Mouse (Mus musculus) limb, embryonic 10.5 days (tissue): ENCODE measurements around the gene Gnptab. TPM values are rescaled to one million over a fixed set of nuclear protein-coding genes. Genes with fewer than 3 reads are reported as not detected.
"Not testable (repeated sequence)": the region's sequence is repeated elsewhere in the genome, so short reads cannot be mapped to it uniquely, and the experiment has no call there.

Source experiments
- DNase-seq: peaks from one replicate; pipeline ENCODE4 v3.0.0-alpha.2; 2017; ENCODE audit warnings: low spot score
- H3K27ac ChIP-seq: fragments of 300-500 bp; sonication (generic); 2 replicates; pipeline ENCODE4 v1.5.1; 2016; ENCODE audit warnings: mild to moderate bottlenecking
- H3K27me3 ChIP-seq: fragments of 300-500 bp; sonication (generic); 2 replicates; pipeline ENCODE4 v1.6.1; 2016; ENCODE audit warnings: low read depth, mild to moderate bottlenecking; ENCODE audit not compliant: poor library complexity, severe bottlenecking
- H3K36me3 ChIP-seq: fragments of 300-500 bp; sonication (generic); 2 replicates; pipeline ENCODE4 v1.6.1; 2016; ENCODE audit warnings: mild to moderate bottlenecking, moderate library complexity
- H3K4me1 ChIP-seq: fragments of 300-500 bp; sonication (generic); 2 replicates; pipeline ENCODE4 v1.6.1; 2016
- H3K4me3 ChIP-seq: fragments of 300-500 bp; sonication (generic); 2 replicates; pipeline ENCODE4 v1.5.1; 2016; ENCODE audit warnings: mild to moderate bottlenecking, moderate library complexity
- H3K9me3 ChIP-seq: fragments of 300-500 bp; sonication (generic); replicated peaks from 2 replicates; pipeline ENCODE4 v1.6.1; 2016; ENCODE audit warnings: mild to moderate bottlenecking
- WGBS: fragments of 180-500 bp; shearing (Covaris S2); methylation state at CpG from one replicate; pipeline ENCODE4 v1.1.7; 2016; 5-methylcytosine and 5-hydroxymethylcytosine counted together
- polyA plus RNA-seq: library from polyadenylated mRNA; unstranded; fragments of >200 nt; fragmentation: Nextera tagmentation; extraction: Ambion mirVana; gene quantifications from 2 replicates; pipeline ENCODE4 v1.2.1, GENCODE M21; 2016

The Gnptab gene
- polyA plus RNA-seq, 1 experiment from 2014 or later: 8.6 TPM

DNA sequence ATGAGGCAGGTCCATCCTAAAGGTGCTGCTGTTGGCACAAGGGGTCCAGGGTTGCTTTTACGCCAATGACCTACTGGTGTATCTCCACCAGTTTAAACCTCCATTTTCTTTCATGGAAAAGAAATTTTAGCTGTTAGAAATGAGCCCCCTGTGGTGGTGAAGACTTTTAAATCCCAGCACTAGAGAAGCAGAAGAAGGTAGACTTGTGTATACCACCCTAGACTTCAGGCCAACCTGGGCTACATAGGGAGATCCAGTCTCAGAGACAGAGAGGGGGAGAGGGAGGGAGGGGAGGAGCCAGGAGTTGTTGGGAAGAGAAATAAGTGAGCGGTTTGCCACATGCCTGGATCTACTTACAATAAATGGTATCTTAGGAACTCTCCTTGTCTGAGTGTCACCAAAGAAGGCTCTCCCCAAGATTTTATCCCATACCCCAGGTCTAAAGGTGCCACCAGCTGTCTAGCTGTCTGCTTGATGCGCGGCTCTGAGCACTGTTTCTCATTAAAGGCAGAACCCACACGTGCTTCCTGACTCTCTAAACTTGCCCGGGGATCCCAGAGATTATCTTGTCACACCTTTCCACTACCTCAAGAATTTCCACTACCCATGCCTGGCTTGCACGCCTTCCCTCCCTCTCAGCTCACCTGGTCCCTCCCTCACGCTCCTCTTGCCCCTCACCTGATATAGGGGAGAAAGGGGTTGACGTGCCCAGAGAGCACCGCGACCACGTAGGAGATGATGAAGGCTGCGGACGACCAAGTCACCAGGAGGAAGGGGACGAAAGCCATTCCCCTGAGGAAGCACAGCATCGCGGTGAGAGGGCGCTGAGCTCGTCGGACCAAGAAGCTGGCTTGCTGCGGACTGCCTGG lies 22.6 kb upstream of the Gnptab start:
- H3K4me3 ChIP-seq: peak overlapping the region; percentile 65
- peaks cover 39% of the 10 kb centered on the region for H3K27me3 ChIP-seq
- H3K4me1 ChIP-seq: peaks cover 10% of the 10 kb centered on the region
- H3K27ac ChIP-seq: peak overlapping the region; percentile 79
- H3K36me3 ChIP-seq: no peaks in the 10 kb centered on the region
- DNase-seq: peak; percentile 36
- WGBS: 8% methylated on average over 21 of the region's 21 CpGs
- no peaks in the 10 kb centered on the region for H3K9me3 ChIP-seq

- H3K36me3 ChIP-seq: no peaks in the 10 kb centered on the region
- H3K27me3 ChIP-seq: peaks cover 39% of the 10 kb centered on the region
- H3K4me1 ChIP-seq: peaks cover 10% of the 10 kb centered on the region
- DNase-seq: peak; percentile 71
- H3K27ac ChIP-seq: peak overlapping the region; percentile 79
- H3K9me3 ChIP-seq: no peaks in the 10 kb centered on the region
- 3% methylated on average over 47 of the region's 47 CpGs for whole genome bisulfite sequencing
- H3K4me3 ChIP-seq: peak overlapping the region; percentile 65
Observed at GRCm38 (mm10) chr10:88356983-88357559, 21.9 kb upstream of the Gnptab start.

DNA sequence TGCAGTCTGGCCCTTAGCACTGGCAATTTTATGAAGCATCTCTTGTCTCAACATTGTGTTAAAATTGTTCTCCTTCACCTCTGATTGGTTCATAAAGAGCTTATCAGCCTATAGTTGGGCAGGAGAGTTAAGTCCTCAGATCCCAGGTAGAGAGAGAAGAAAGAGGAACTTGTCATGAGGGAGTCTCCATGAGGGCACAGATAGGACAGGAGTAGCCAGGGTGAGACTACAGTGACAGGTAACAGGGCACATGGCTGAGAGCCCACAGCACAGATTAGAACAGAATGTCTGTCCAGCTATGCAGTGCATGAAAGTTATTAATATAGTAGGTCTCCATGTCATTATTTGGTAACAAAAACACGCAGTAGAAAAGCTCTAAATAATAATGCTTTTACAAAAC lies 16.7 kb upstream of the Gnptab start:
- peaks cover 16% of the 10 kb centered on the region for H3K27me3 ChIP-seq
- no peak overlapping the region for H3K27ac ChIP-seq
- no peak for DNase-seq
- H3K36me3 ChIP-seq: no peaks in the 10 kb centered on the region
- H3K4me3 ChIP-seq: no peak overlapping the region
- no peaks in the 10 kb centered on the region for H3K9me3 ChIP-seq
- 81% methylated on average over 1 of the region's 1 CpGs for WGBS
- H3K4me1 ChIP-seq: peaks cover 1% of the 10 kb centered on the region

- Histone ChIP-seq H3K9me3 (no peaks in the 10 kb centered on the region), H3K27ac (no peak overlapping the region), H3K4me1 (no peaks in the 10 kb centered on the region), H3K27me3 (no peaks in the 10 kb centered on the region), H3K36me3 (no peaks in the 10 kb centered on the region), H3K4me3 (no peak overlapping the region)
- WGBS: 79% methylated on average over 3 of the region's 3 CpGs
- no peak for DNase-seq
Observed at GRCm38 (mm10) chr10:88364221-88364620, 14.7 kb upstream of the Gnptab start.

GRCm38 (mm10) chr10:88369233-88369632 lies 9.7 kb upstream of the Gnptab start:
- Histone ChIP-seq H3K27me3 (no peaks in the 10 kb centered on the region), H3K9me3 (no peaks in the 10 kb centered on the region), H3K36me3 (no peaks in the 10 kb centered on the region), H3K4me3 (no peak overlapping the region), H3K27ac (no peak overlapping the region), H3K4me1 (no peaks in the 10 kb centered on the region)
- no peak for DNase-seq
- WGBS: 58% methylated on average over 4 of the region's 4 CpGs

DNA sequence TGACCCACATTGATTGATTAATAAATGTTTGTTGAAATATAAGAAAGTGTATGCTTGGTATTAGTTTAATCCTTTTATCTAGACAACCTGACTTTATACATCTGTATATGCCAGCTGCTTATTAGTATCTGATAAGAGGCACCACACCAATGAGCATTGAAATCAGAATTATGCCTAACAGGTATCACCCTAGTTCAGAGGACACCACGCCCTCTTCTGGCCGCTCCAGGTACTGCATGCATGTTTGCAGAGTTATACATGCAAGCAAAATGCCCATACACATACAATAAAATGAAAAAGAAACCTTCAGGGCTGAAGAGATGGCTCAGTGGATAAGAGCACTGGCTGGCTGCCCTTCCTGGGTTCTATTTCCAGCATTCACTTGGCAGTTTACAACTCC lies 7.1 kb upstream of the Gnptab start:
- no peaks in the 10 kb centered on the region for H3K9me3 ChIP-seq
- no peaks in the 10 kb centered on the region for H3K27me3 ChIP-seq
- H3K4me1 ChIP-seq: no peaks in the 10 kb centered on the region
- 14% methylated on average over 2 of the region's 2 CpGs for WGBS
- H3K4me3 ChIP-seq: no peak overlapping the region
- H3K27ac ChIP-seq: no peak overlapping the region
- no peaks in the 10 kb centered on the region for H3K36me3 ChIP-seq
- no peak for DNase-seq

GRCm38 (mm10) chr10:88372436-88372835 lies 6.5 kb upstream of the Gnptab start:
- no peak overlapping the region for H3K27ac ChIP-seq
- no peaks in the 10 kb centered on the region for H3K27me3 ChIP-seq
- no peaks in the 10 kb centered on the region for H3K4me1 ChIP-seq
- H3K9me3 ChIP-seq: no peaks in the 10 kb centered on the region
- no peak for DNase-seq
- H3K36me3 ChIP-seq: no peaks in the 10 kb centered on the region
- WGBS: 93% methylated on average over 4 of the region's 4 CpGs
- no peak overlapping the region for H3K4me3 ChIP-seq

- not testable (repeated sequence) for DNase-seq
- WGBS: 92% methylated on average over 2 of the region's 2 CpGs
Observed at GRCm38 (mm10) chr10:88372945-88373344, 6.0 kb upstream of the Gnptab start.

GRCm38 (mm10) chr10:88374984-88375383 lies 3.9 kb upstream of the Gnptab start:
- H3K4me1 ChIP-seq: peaks cover 6% of the 10 kb centered on the region
- no peak overlapping the region for H3K4me3 ChIP-seq
- no peaks in the 10 kb centered on the region for H3K27me3 ChIP-seq
- 31% methylated on average over 10 of the region's 10 CpGs for WGBS
- DNase-seq: no peak
- H3K27ac ChIP-seq: no peak overlapping the region
- H3K36me3 ChIP-seq: no peaks in the 10 kb centered on the region
- H3K9me3 ChIP-seq: no peaks in the 10 kb centered on the region

More at GRCm38 (mm10) chr10:88372945-88373344, 6.0 kb upstream of the Gnptab start:
- H3K27me3 ChIP-seq, H3K27ac ChIP-seq, H3K9me3 ChIP-seq, H3K4me1 ChIP-seq, H3K36me3 ChIP-seq, H3K4me3 ChIP-seq: not testable (repeated sequence)

GRCm38 (mm10) chr10:88376770-88377169 lies 2.2 kb upstream of the Gnptab start:
- H3K27ac ChIP-seq: no peak overlapping the region
- DNase-seq: peak; percentile 90
- H3K4me3 ChIP-seq: no peak overlapping the region
- H3K9me3 ChIP-seq: no peaks in the 10 kb centered on the region
- peaks cover 23% of the 10 kb centered on the region for H3K4me1 ChIP-seq
- WGBS: 11% methylated on average over 11 of the region's 11 CpGs
- H3K36me3 ChIP-seq: no peaks in the 10 kb centered on the region
- no peaks in the 10 kb centered on the region for H3K27me3 ChIP-seq

DNA sequence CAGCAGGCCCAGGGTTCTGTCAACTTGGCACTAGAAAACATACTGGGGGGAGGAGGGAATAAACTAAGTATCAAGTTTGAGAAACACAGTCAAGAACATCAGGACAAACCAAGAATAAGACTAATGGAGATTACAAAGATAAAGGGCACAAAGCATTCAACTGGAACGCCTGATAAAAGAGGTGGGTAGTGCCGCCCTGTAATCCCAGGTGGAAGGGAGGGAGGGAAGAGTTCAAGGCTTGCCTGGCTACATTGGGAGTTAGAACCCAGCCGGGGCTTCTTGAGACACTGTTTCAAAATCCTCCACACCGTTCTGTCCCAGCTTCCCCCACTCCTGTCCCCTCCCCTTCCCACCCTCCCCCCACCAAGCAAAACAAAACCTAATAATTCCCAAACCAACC lies 1.3 kb upstream of the Gnptab start:
- DNase-seq: no peak
- no peak overlapping the region for H3K4me3 ChIP-seq
- no peaks in the 10 kb centered on the region for H3K36me3 ChIP-seq
- H3K27ac ChIP-seq: no peak overlapping the region
- peaks cover 24% of the 10 kb centered on the region for H3K4me1 ChIP-seq
- no peaks in the 10 kb centered on the region for H3K9me3 ChIP-seq
- 85% methylated on average over 4 of the region's 4 CpGs for WGBS
- no peaks in the 10 kb centered on the region for H3K27me3 ChIP-seq

- H3K9me3 ChIP-seq: no peaks in the 10 kb centered on the region
- 1% methylated on average over 11 of the region's 11 CpGs for WGBS
- no peak overlapping the region for H3K27ac ChIP-seq
- H3K4me1 ChIP-seq: peaks cover 24% of the 10 kb centered on the region
- peak; percentile 42 for DNase-seq
- no peaks in the 10 kb centered on the region for H3K36me3 ChIP-seq
- peak overlapping the region; percentile 85 for H3K4me3 ChIP-seq
- H3K27me3 ChIP-seq: no peaks in the 10 kb centered on the region
Observed at GRCm38 (mm10) chr10:88380002-88380401, 1.1 kb downstream of the Gnptab start.

DNA sequence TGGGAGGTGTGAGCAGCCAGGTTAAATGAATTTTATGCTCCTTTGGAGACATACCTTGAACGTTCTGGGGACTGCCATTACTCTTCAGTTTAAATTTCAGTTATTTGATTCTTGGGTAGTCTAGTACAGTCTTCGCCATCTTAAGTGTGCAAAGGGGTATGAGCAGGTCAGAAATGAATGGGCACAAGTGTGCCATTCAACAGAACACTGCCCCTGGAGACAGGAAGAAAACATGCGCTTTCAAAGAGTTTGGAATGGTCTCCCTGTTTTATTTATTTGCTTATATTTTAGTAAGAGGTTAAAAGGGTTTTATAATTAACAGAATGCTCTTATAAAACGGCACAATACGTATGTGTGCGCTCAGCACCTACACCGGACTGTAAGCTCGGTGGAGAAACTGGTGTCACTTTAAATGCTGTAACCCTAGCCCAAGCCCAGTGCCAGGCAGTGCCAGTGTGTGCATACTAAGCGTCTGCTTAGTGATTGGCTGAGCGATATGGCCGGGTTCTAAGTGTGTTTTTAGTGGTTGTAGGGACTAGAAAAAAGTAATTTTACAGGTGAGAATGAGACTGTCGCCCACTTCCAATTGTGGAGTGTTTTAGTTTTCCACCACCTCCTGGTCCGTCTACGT lies 1.6 kb downstream of the Gnptab start:
- no peaks in the 10 kb centered on the region for H3K9me3 ChIP-seq
- peak overlapping the region; percentile 85 for H3K4me3 ChIP-seq
- 53% methylated on average over 14 of the region's 14 CpGs for WGBS
- H3K27ac ChIP-seq: no peak overlapping the region
- no peaks in the 10 kb centered on the region for H3K27me3 ChIP-seq
- H3K36me3 ChIP-seq: no peaks in the 10 kb centered on the region
- DNase-seq: no peak
- peaks cover 24% of the 10 kb centered on the region for H3K4me1 ChIP-seq
